Mouse (Mus musculus) gastrocnemius, adult 2 months (tissue): ENCODE measurements around the gene Capza1. TPM values are rescaled to one million over a fixed set of nuclear protein-coding genes. Genes with fewer than 3 reads are reported as not detected.
A peak's percentile ranks its signal among the peaks of the same experiment; 100 is the strongest.

Source experiments
- DNase-seq: peaks from one replicate; pipeline ENCODE4 v3.0.0; 2022
- H3K27ac ChIP-seq: fragments of 200-600 bp; 2 replicates; pipeline ENCODE4 v1.8.1; 2022; ENCODE audit warnings: mild to moderate bottlenecking
- H3K4me3 ChIP-seq: fragments of 200-600 bp; 2 replicates; pipeline ENCODE4 v1.8.1; 2022; ENCODE audit warnings: mild to moderate bottlenecking, moderate library complexity
- CTCF ChIP-seq: fragments of 200-600 bp; IDR thresholded peaks from 2 replicates; pipeline ENCODE4 v1.8.1; 2022; ENCODE audit warnings: antibody characterized with exemption, mild to moderate bottlenecking, moderate library complexity
- intact Hi-C: fragments of 180-260 bp; cut with DNase I; formaldehyde crosslinking; loops from one replicate; pipeline ENCODE4 v1.15.1; 2025
- total RNA-seq, 2 experiments: library from RNA; stranded (reverse); gene quantifications; 2 replicates each; pipeline ENCODE4 v1.2.3; 2021

Gene Capza1
- total RNA-seq, 2 experiments from 2014 or later: 23.5 to 25.5 TPM

DNA sequence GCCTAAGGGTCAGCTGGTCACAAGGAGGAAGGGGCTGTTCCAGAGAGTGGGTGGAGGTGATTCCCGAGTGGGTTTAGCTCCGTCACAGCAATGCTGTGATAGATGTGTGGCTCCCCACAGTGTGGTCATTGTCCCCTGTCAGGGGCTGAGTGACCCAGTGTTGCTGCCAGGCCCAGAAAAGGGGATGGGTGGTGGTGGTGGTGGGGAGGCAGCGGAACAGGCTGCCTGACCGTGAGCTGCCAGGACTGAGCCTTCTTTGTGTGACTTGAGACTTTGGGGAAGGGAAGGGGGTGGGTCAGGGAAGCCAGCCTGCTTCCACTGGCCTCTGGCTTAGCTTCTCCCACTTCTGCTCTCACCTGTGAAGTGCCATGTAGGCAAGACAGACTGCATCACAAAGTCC lies 73.3 kb downstream of the Capza1 start:
- no peak for DNase-seq
- intact Hi-C loops: no loop called here
- Histone ChIP-seq H3K4me3 (peak overlapping the region; percentile 88), H3K27ac (peak overlapping the region; percentile 94)
- TF ChIP-seq CTCF: no peak

DNA sequence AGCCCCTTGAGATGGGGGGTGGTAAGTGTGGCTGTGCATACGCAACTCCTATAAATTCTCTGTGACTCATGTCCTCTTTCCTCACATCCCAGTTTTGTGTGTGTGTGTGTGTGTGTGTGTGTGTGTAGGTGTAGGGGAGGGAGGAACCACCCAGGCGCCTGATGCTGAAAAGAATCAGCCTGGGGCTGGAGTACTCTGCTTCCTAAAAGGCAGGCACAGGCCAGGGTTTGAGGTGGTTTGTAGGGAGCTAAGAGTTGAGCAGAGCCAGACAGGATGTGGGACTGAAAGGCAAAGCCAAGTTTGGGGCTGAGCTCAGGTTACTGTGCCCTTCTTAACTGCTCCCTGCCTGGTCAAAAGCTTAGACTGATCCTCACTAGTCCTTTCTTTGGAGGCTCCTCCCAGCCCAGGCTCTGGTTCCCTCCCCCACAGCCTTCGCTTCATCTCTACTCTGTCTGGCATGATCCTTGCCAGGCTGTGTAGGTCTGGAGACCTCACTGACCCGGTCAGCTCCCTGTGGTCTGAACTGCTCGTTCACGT lies 73.8 kb downstream of the Capza1 start:
- H3K27ac ChIP-seq: peak overlapping the region; percentile 94
- DNase-seq: peak; percentile 52
- intact Hi-C loops: no loop called here
- peak overlapping the region; percentile 88 for H3K4me3 ChIP-seq
- TF ChIP-seq CTCF: no peak

DNA sequence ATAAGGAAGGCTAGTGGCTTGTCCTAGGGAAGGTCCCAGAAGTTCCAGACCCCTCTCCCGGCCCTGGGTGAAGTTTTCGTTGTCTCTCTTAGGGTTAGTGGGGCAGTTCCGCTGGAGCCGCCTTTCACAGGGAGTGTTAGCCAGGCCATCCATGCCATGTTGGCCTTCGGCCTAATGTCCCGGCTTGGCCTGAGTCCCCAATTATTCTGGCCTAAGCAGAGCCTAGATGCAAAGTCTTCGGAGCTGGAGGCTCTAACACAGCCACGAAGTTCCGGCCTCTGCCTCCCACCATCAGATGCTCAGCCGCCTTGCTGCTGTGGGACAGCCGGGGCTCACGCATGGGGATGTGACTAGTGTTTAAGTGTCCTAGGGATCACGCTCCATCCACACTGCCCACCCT lies 74.5 kb downstream of the Capza1 start:
- Histone ChIP-seq H3K4me3 (peak overlapping the region; percentile 88), H3K27ac (peak overlapping the region; percentile 94)
- TF ChIP-seq CTCF: no peak
- intact Hi-C loops: loop anchor here (5.0 kb wide), 1 partner anchor 267 kb away; no protein-coding TSS in a partner anchor
- DNase-seq: peak; percentile 70

DNA sequence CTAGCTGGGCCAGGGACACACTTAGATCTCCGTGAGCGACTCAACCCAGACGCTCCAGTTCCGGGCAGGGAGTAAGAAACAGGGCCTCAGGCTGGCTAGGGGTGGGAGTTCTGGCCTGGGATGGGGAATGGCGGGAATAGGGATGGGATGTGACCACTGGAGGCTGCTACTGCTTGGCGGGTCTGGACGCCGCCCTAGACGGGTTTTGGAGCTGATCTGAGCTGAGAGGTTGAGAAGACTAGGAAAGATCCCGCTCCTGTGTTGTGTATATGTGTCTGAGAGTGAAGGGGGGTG lies 75.0 kb downstream of the Capza1 start:
- peak overlapping the region; percentile 88 for H3K4me3 ChIP-seq
- intact Hi-C loops: loop anchor here (5.0 kb wide), 1 partner anchor 268 kb away; no protein-coding TSS in a partner anchor
- peak; percentile 49 for DNase-seq
- no peak for TF ChIP-seq CTCF
- H3K27ac ChIP-seq: peak overlapping the region; percentile 94

DNA sequence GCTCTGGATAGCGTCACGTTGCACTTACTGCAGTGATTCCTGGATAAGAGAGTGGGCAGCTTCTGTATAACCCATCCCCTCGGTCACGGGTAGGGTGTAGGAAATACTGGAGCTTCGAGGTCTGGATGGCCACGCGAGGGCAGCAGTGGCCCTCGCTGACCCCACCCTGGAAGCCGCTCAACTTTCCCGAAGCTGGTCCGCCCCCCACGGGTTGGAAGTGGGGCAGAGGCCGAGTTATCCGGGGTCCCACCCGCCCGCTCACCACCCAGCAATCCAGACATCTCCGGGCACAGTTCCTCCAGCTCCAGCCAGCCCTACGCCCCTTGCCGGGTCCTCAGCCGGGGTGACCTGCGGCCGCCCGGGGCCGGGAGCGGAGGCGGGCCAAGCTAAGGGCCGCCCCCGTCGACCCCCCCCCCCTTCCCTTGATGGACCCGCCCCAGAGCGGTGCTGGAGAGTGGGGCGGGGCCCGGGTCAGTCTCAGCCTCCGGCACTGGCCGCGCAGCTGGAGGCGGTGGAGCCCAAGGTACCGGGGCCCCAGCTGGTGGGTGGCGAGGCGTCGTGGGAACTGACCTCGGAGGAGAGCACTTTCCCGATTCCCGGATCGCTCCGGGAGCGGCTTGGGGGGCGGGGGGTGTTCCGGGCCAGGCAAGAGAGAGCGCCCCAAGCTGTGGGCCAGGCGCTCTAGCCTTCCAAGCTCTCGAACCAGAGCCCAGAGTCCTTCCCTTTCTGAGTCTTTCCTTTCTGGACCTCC lies 75.6 kb downstream of the Capza1 start:
- peak; percentile 85 for TF ChIP-seq CTCF
- intact Hi-C loops: loop anchor here (1.0 to 5.0 kb wide), 2 partner anchors 77 to 269 kb away; no protein-coding TSS in a partner anchor
- Histone ChIP-seq H3K27ac (peak overlapping the region; percentile 94), H3K4me3 (peak overlapping the region; percentile 88)
- DNase-seq: peak; percentile 92

DNA sequence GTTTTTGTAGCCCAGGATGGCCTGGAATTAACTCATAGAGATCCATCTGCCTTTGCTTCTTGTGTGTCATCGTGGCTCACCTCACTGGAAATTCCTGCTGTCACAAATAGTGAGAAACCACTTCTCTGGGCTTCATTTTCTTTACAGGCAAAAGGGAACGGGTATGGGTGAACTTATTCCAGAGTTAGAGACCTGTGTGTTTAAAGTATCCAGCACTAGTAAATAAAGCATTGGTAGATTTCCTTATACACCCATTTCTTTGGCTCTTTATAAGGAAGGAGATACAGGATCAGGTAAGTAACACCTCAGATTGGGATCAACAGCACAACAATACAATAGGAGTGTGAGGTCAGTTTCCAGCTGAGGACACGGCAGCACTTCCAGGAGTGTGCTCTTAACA lies 76.2 kb downstream of the Capza1 start, which contains the start of gene Rhoc:
TSS of gene Rhoc (plus strand) at position 301 of the 400 bp plus-strand sequence.
- intact Hi-C loops: loop anchor here (1.0 to 5.0 kb wide), 2 partner anchors 77 to 269 kb away; no protein-coding TSS in a partner anchor
- TF ChIP-seq CTCF: no peak
- peak within 1 kb of the TSS; percentile 94 for H3K27ac ChIP-seq

DNA sequence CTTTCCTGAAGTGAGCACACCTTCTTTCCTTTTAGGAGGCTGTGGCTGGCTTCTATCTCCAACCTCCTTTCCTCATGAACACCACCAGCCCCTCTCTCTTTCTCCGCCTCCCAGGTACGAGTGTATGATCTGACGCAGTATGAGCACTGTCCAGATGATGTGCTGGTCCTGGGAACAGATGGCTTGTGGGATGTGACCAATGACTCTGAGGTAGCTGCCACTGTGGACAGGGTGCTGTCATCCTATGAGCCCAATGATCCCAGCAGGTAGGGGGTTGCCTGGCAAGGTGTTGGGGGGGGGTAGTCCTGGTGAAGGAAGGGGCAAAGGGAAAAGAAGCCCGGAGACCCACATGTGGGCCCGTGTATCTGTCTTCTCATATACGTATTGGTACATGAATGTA lies 79.0 kb downstream of the Capza1 start:
- H3K27ac ChIP-seq: no peak overlapping the region
- no peak overlapping the region for H3K4me3 ChIP-seq
- no peak for DNase-seq
- TF ChIP-seq CTCF: no peak
- intact Hi-C loops: loop anchor here (5.0 kb wide), 1 partner anchor 272 kb away; no protein-coding TSS in a partner anchor

More for the DNA sequence above, 76.2 kb downstream of the Capza1 start, which contains the start of gene Rhoc:
- DNase-seq: no peak
- H3K4me3 ChIP-seq: peak within 1 kb of the TSS; percentile 88

DNA sequence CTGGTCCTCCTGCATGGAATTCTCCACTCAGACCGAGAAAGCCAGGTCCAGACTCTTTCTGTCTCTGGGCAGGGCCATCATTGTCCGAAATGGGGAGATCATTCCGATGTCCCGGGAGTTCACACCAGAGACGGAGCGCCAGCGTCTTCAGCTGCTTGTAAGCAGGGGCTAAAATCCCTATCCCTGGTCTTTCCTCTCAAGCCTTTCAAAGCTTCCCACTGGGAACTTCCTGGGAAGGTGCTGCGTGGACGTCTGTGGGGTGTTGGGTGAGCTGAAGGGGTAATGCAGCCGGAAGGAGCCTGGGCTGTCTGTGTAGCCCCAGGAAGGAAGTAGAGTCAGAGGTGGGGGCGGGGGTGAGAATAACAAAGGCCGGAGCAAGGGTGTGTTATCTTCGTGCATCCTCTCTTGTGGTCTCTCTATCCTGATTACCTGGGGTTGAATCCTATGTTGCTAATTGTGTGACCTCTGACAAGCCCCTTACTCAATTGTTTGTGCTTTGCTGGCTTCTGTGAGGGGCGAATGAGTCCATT lies 80.3 kb downstream of the Capza1 start:
- intact Hi-C loops: loop anchor here (5.0 kb wide), 2 partner anchors 33 to 183 kb away; partner anchors contain the start of gene Mov10
- Histone ChIP-seq H3K4me3 (peak overlapping the region; percentile 86), H3K27ac (peak overlapping the region; percentile 98)
- TF ChIP-seq CTCF: no peak
- DNase-seq: no peak

DNA sequence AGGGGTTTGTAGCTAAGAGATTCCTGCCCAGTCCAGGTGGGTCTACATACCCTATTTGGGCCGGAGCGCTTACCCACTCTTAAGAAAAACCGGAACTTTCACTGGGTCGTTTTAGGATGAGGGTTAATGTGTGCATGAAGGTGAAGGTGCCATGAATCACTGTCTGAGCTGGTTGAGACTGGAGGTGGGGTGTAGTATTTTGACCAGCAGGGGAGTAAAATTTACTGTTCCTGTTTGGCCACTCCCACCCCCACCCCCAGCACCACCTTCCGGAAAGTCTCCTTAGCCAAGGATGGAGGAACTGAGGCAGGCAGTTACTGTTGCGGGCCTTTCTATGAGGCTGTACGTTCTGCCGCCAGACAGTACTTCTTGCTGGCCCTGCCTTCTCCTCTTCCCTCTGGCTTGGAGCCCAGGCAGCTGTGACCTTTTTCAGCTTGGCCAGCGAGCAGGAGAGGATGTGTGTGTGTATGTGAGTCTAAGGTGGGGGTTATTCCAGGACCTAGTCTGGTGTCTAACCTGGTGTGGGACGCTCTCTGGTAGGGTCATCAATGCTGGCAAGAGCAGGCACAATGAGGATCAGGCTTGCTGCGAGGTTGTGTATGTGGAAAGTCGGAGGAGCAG lies 82.1 kb downstream of the Capza1 start:
- H3K27ac ChIP-seq: peak overlapping the region; percentile 98
- DNase-seq: peak; percentile 92
- peak overlapping the region; percentile 86 for H3K4me3 ChIP-seq
- peak; percentile 0; the same call in 1 of the 2 replicates for TF ChIP-seq CTCF
- intact Hi-C loops: loop anchor here (5.0 kb wide), 2 partner anchors 35 to 185 kb away; partner anchors contain the start of gene Mov10

DNA sequence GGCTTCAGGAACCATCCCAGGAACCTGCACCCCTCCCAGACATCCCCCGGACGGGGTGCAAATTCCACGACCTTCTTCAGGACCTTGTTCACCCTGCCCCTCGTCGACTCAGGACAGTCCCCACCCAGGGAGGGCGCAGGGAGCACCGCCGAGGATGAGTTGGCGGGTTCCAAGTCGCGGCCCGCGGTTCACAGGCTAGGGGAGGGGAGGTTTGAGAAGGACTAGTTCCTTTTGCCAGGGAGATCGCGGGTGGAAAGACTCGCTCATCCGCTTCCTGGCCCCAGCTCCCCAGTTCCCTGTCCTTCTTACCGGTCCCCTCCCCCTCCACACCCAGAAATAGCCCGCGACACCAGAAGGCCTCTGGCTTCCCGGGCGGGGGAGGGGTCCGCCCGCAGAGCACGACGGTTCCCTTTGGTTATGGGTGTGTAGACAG lies 82.8 kb downstream of the Capza1 start, which contains the start of gene Fam19a3:
TSS of gene Fam19a3 (minus strand) at position 370 of the 433 bp plus-strand sequence.
- no peak for TF ChIP-seq CTCF
- peak; percentile 91 for DNase-seq
- peak within 1 kb of the TSS; percentile 98 for H3K27ac ChIP-seq

DNA sequence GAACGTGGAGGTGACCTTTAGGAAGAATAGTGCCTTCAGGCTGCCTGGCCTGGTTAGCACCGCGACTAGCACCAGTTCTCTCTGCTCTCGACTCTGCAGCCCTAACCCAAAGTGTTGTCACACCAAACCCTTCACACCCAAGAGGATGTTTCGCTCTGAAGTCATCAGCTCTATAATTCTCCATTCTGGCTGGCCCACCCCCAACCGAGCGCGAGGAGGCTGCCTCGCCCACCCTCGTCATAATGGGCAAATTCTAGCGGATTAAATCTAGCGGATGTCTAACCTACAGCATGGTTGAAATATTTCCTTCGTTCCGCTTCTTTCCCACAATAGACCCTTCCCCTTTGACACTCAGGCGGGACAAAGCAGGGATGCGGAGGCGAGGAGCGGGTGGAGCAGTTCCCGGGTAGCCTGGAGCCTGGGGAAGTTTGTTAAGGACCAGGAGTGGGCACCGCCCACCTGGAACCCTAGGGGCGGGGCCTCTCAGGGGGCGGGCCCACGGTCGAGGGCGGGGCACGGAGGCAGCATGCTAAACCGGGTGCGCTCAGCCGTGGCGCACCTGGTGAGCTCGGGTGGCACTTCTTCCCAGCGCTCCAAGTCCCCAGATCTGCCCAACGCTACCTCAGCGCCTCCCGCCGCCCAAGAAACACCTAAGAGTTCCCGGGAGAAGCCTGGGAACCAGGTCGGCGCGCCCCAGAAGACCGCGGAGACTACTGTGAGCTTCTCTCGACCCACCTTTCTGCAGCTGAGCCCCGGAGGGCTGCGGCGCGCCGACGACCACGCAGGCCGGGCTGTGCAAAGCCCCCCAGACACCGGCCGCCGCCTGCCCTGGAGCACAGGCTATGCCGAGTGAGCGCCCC lies 83.5 kb downstream of the Capza1 start, which contains the start of gene Ppm1j:
TSS of gene Ppm1j (plus strand) at position 496 of the 860 bp plus-strand sequence.
- DNase-seq: peak; percentile 92
- intact Hi-C loops: loop anchor here (1.0 to 5.0 kb wide), 4 partner anchors 22 to 187 kb away; partner anchors contain the start of genes Capza1, Mov10 and St7l
- Histone ChIP-seq H3K4me3 (peak within 1 kb of the TSS; percentile 86), H3K27ac (peak within 1 kb of the TSS; percentile 98)
- TF ChIP-seq CTCF: no peak

More for the DNA sequence above, 82.8 kb downstream of the Capza1 start, which contains the start of gene Fam19a3:
- intact Hi-C loops: loop anchor here (1.0 to 5.0 kb wide), 4 partner anchors 23 to 186 kb away; partner anchors contain the start of genes Capza1, Mov10 and St7l
- peak within 1 kb of the TSS; percentile 86 for H3K4me3 ChIP-seq
